Mouse (Mus musculus) ES-Bruce4 (cell line): ENCODE results near the gene Kdelr1. TPM values are rescaled to one million over a fixed set of nuclear protein-coding genes. Genes with fewer than 3 reads are reported as not detected.
"Not testable (repeated sequence)": the region's sequence is repeated elsewhere in the genome, so short reads cannot be mapped to it uniquely, and the experiment has no call there.

Experiments used
- H3K27ac ChIP-seq: 2 replicates; pipeline ENCODE4 v1.5.1; 2012; ENCODE audit warnings: low read length, inconsistent platforms; ENCODE audit not compliant: insufficient read depth
- H3K27me3 ChIP-seq: 2 replicates; pipeline ENCODE4 v1.6.1; 2012; ENCODE audit warnings: mild to moderate bottlenecking, low read length, inconsistent platforms; ENCODE audit not compliant: control insufficient read depth, poor library complexity, insufficient read depth, severe bottlenecking
- H3K36me3 ChIP-seq: 2 replicates; pipeline ENCODE4 v1.6.1; 2012; ENCODE audit warnings: inconsistent platforms, mild to moderate bottlenecking, low read length, moderate library complexity; ENCODE audit not compliant: control insufficient read depth, poor library complexity, insufficient read depth, severe bottlenecking
- H3K4me1 ChIP-seq: one replicate; pipeline ENCODE4 v1.8.1; 2011; ENCODE audit warnings: low read length; ENCODE audit not compliant: control insufficient read depth, insufficient read depth
- H3K4me3 ChIP-seq: 2 replicates; pipeline ENCODE4 v1.5.1; 2011; ENCODE audit warnings: low read depth, mild to moderate bottlenecking, low read length
- H3K9ac ChIP-seq: 2 replicates; pipeline ENCODE4 v1.6.1; 2012; ENCODE audit warnings: low read depth, mild to moderate bottlenecking, inconsistent platforms; ENCODE audit not compliant: poor library complexity, severe bottlenecking
- H3K9me3 ChIP-seq: replicated peaks from 2 replicates; pipeline ENCODE4 v1.6.1; 2012; ENCODE audit warnings: mild to moderate bottlenecking, low read length, inconsistent platforms; ENCODE audit not compliant: control insufficient read depth, poor library complexity, insufficient read depth, severe bottlenecking
- CTCF ChIP-seq: IDR thresholded peaks from one replicate; pipeline ENCODE4 v1.8.1; 2011; ENCODE audit warnings: low read depth, low read length
- EP300 ChIP-seq: IDR thresholded peaks from 2 replicates; pipeline ENCODE4 v1.6.1; 2011; ENCODE audit warnings: low read depth, low read length; ENCODE audit not compliant: insufficient read depth
- POLR2A ChIP-seq: IDR thresholded peaks from one replicate; pipeline ENCODE4 v1.8.1; 2011; ENCODE audit warnings: low read length; ENCODE audit not compliant: insufficient read depth
- polyA plus RNA-seq: library from polyadenylated mRNA; stranded (reverse); fragments of >200 nt; gene quantifications from 2 replicates; pipeline ENCODE4 v1.2.4, GENCODE M21; 2011; ENCODE audit warnings: low read depth; ENCODE audit not compliant: missing spikeins, insufficient read depth, insufficient read length

The Kdelr1 gene
- polyA plus RNA-seq, 1 experiment: 102 TPM

DNA sequence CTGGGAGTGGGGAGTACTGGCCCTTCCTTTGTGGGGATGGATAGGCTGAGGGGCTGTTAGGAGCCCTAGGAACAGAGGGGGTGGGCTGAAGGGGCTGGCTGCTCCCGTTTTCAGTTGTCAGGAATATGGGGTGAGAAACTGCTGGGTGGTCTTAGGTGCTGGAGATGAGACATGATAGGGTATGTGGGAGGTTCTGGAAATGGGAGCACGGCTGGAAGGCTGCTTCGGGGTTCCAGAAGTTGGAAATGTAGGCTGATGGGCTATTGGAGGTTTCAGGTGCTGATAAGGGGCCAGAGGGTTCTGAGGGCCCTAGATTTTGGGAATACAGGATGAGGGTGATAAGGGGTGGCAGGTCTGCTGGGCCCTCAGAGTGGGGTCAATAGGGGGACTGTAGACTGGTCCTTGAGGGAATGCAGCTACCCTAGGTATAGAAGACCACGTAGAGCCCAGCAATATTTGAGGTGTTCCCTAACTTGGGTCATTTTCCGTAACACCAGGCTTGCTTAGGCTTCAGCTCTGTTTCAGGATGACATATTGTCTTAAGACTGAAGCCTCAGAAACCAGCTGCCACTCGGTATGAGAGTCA is 23.5 kb downstream of the Kdelr1 start:
- H3K36me3 ChIP-seq: no peaks in the 10 kb centered on the region
- H3K4me3 ChIP-seq: peak overlapping the region; percentile 54

DNA sequence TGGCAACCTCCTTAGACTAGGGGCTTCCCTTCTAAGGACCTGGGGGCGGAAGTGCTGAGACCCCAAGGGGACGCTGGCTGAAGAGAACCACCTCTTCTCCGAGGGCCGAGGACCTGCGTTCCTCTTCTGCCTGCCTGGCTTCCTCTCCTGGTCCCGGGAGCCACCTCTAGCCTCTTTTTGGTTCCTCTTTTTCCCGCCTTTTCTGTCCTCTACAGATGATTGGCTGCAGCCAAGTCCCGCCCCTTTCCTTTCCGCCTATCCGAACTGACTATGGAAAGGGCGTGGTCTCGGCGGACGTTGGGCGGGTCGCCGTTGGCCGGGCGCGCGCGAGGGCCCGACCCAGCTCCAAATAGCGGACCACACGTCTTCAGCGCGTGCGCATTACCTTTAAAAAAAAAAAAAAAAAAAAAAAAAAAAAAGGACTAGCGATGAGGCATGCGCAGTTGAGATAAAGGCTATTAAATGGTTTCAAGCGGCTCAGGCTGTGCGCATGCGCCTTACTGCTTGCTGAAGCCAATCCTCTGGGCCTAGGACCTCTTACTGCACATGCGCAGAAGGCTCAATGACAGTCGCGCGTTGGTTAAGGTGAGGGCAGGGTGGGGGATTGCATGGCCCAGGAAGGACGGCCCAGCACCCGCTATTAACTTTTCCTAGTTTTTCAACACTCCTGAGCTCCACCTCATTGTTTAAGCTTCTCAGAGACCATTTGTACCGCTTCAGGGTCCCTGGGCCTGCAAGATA is 24.1 kb downstream of the Kdelr1 start, which contains the start of the genes Syngr4 and Tmem143:
Gene Syngr4 (minus strand): TSS at position 198 of the 741 bp plus-strand sequence.
Gene Tmem143 (plus strand): TSS at position 425 of the 741 bp plus-strand sequence.
- H3K27ac ChIP-seq: peak within 1 kb of the TSS; percentile 83
- no peak for TF ChIP-seq CTCF
- peak; percentile 55 for TF ChIP-seq POLR2A
- peak within 1 kb of the TSS; percentile 86 for H3K4me3 ChIP-seq

More for the DNA sequence above, 23.5 kb downstream of the Kdelr1 start:
- H3K27ac ChIP-seq: no peak overlapping the region
- H3K9me3 ChIP-seq: no peaks in the 10 kb centered on the region
- TF ChIP-seq POLR2A (no peak), EP300 (no peak), CTCF (no peak)
- no peaks in the 10 kb centered on the region for H3K4me1 ChIP-seq
- H3K9ac ChIP-seq: peak overlapping the region; percentile 50
- H3K27me3 ChIP-seq: no peaks in the 10 kb centered on the region

DNA sequence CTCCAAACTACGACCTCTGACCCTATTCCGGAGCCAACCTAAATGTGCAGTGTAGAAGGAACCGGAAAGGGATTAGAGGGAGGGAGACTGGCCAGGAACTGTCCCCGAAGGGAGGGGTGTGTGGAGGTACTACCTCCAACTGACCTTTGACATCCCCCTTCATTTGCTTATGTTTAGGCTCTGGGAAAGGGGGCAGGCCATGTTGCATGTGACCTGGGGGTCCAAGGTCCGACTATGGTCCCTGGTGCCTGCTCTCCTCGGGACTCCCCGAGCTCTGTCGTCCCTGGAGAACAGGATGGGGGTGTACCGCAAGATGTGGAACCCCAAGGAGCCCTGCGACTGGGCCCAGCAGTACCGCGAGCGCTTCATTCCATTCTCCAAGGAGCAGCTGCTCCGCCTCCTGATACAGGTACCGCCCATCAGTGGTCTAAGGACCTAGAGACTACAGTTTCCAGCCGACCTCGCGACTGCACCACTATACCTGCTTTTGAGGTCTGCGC is 24.7 kb downstream of the Kdelr1 start:
- Histone ChIP-seq H3K27ac (peak overlapping the region; percentile 83), H3K27me3 (no peaks in the 10 kb centered on the region), H3K9ac (peak overlapping the region; percentile 78), H3K4me1 (no peaks in the 10 kb centered on the region), H3K36me3 (no peaks in the 10 kb centered on the region), H3K9me3 (no peaks in the 10 kb centered on the region), H3K4me3 (peak overlapping the region; percentile 86)
- no peak for TF ChIP-seq POLR2A
- no peak for TF ChIP-seq CTCF
- TF ChIP-seq EP300: no peak

More for the DNA sequence above, 24.1 kb downstream of the Kdelr1 start, which contains the start of the genes Syngr4 and Tmem143:
- no peaks in the 10 kb centered on the region for H3K9me3 ChIP-seq
- H3K9ac ChIP-seq: peak within 1 kb of the TSS; percentile 78
- H3K27me3 ChIP-seq: no peaks in the 10 kb centered on the region
- no peaks in the 10 kb centered on the region for H3K4me1 ChIP-seq
- no peaks in the 10 kb centered on the region for H3K36me3 ChIP-seq

DNA sequence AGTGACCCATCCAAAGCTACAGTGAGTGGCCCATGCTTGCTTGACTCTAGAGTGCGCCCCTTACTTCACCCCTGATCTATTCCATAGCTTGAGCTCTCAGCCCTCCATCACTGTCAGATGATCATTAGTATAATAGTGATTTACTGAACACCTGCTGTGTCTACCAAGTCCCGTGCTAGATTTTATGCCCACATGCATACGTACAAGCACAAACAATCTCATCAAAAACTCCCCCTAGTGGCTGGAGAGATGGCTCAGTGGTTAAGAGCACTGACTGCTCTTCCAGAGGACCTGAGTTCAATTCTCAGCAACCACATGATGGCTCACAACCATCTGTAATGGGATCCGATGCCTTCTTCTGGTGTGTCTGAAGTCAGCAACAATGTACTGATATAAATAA is 25.6 kb downstream of the Kdelr1 start:
- peak overlapping the region; percentile 78 for H3K9ac ChIP-seq
- H3K27me3 ChIP-seq, H3K4me1 ChIP-seq, H3K36me3 ChIP-seq, H3K9me3 ChIP-seq: not testable (repeated sequence)
- H3K4me3 ChIP-seq: peak overlapping the region; percentile 69
- H3K27ac ChIP-seq: peak overlapping the region; percentile 62

DNA sequence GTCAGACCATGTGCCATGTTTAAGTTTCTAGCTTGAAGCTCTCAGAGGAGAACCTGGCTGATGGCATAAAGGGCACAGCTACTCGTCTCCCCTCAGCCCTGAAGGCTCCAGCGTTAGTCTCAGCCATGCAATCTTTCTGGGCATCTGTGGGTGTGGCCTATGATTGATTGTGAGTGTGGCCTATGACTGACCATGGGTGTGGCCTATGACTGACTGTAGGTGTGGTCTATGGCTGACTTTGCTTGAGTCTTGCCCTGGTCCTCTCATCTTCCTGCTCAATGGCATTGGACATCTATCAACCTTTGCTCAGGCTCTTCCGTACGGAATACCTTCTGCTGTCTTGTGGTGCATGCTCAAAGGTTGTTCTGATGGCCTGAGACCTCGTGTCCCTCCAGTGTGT is 29.0 kb downstream of the Kdelr1 start:
- H3K4me1 ChIP-seq: no peaks in the 10 kb centered on the region
- H3K36me3 ChIP-seq: no peaks in the 10 kb centered on the region
- H3K27me3 ChIP-seq: no peaks in the 10 kb centered on the region
- no peak overlapping the region for H3K9ac ChIP-seq
- no peaks in the 10 kb centered on the region for H3K9me3 ChIP-seq
- H3K27ac ChIP-seq: no peak overlapping the region
- H3K4me3 ChIP-seq: no peak overlapping the region
- TF ChIP-seq EP300 (no peak), CTCF (no peak), POLR2A (no peak)

DNA sequence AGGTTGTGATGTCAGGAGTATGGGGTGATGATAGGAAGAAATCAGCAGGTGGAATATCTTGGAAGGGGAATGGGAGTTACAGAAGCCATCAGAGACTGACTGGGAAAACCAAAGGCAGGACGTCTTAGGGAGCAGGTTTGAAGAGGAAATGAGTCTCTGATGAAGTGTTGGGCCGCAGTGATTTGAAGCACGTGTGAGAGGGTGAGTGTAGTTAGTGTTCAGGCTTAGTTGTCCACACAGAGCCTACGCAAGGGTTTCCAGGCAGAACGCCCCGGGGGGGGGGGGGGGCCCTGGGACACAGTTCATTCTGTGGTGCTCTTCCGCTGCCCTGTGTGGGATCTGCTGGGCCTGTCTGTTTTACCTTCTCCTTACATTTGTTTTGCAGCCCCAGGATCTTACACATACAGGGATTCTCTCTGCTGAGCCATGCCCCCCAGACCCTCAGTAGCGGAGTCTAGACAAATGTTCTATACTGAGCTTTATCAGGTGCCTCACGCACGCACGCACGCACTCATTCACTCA is 30.0 kb downstream of the Kdelr1 start:
- Histone ChIP-seq H3K9me3 (no peaks in the 10 kb centered on the region), H3K27ac (no peak overlapping the region), H3K4me3 (no peak overlapping the region), H3K4me1 (no peaks in the 10 kb centered on the region), H3K27me3 (no peaks in the 10 kb centered on the region), H3K9ac (no peak overlapping the region), H3K36me3 (no peaks in the 10 kb centered on the region)
- TF ChIP-seq CTCF: no peak
- TF ChIP-seq EP300: no peak
- no peak for TF ChIP-seq POLR2A
